Mouse (Mus musculus) heart, embryonic 15.5 days (tissue): Measurements from ENCODE around the gene Krt26. TPM values are rescaled to one million over a fixed set of nuclear protein-coding genes. Genes with fewer than 3 reads are reported as not detected.

Source experiments
- ATAC-seq: fragments of 200-750 bp; cut with Nextera tagmentation; replicated peaks from 2 replicates; pipeline ENCODE4 v1.8.0; 2017; ENCODE audit warnings: low read depth, moderate TSS enrichment; ENCODE audit not compliant: insufficient number of reproducible peaks, insufficient read depth, low FRiP score
- H3K27ac ChIP-seq: fragments of 300-500 bp; sonication (generic); 2 replicates; pipeline ENCODE4 v1.5.1; 2015; ENCODE audit warnings: mild to moderate bottlenecking, inconsistent platforms
- H3K27me3 ChIP-seq: fragments of 300-500 bp; sonication (generic); 2 replicates; pipeline ENCODE4 v1.6.1; 2015; ENCODE audit warnings: inconsistent platforms
- H3K36me3 ChIP-seq: fragments of 300-500 bp; sonication (generic); 2 replicates; pipeline ENCODE4 v1.6.1; 2015; ENCODE audit warnings: mild to moderate bottlenecking, inconsistent platforms
- H3K4me1 ChIP-seq: fragments of 300-500 bp; sonication (generic); replicated peaks from 2 replicates; pipeline ENCODE4 v1.6.1; 2015; ENCODE audit warnings: inconsistent platforms
- H3K4me2 ChIP-seq: fragments of 300-500 bp; sonication (generic); 2 replicates; pipeline ENCODE4 v1.6.1; 2015; ENCODE audit warnings: inconsistent platforms, mild to moderate bottlenecking, moderate library complexity
- H3K4me3 ChIP-seq: fragments of 300-500 bp; sonication (generic); 2 replicates; pipeline ENCODE4 v1.5.1; 2015; ENCODE audit warnings: mild to moderate bottlenecking, inconsistent platforms
- H3K9ac ChIP-seq: fragments of 300-500 bp; sonication (generic); 2 replicates; pipeline ENCODE4 v1.6.1; 2015; ENCODE audit warnings: mild to moderate bottlenecking, inconsistent platforms
- H3K9me3 ChIP-seq: fragments of 300-500 bp; sonication (generic); replicated peaks from 2 replicates; pipeline ENCODE4 v1.6.1; 2016; ENCODE audit warnings: inconsistent platforms
- WGBS: fragments of 180-500 bp; shearing (Covaris S2); methylation state at CpG from one replicate; pipeline ENCODE4 v1.1.7; 2015; ENCODE audit warnings: mixed read lengths; 5-methylcytosine and 5-hydroxymethylcytosine counted together
- polyA plus RNA-seq: library from polyadenylated mRNA; unstranded; fragments of >200 nt; fragmentation: Nextera tagmentation; extraction: Ambion mirVana; gene quantifications from 2 replicates; pipeline ENCODE4 v1.2.1, GENCODE M21; 2015

The Krt26 gene
- not detected in 2 replicates for polyA plus RNA-seq

GRCm38 (mm10) chr11:99337866-99338265 lies at the start of gene Krt26:
Krt26 (minus strand) TSS chr11:99337966.
- ATAC-seq: no peak
- Histone ChIP-seq H3K4me2 (no peak within 1 kb of the TSS), H3K9me3 (no peaks in the 10 kb centered on the region), H3K27ac (no peak within 1 kb of the TSS), H3K27me3 (no peaks in the 10 kb centered on the region), H3K4me3 (no peak within 1 kb of the TSS), H3K36me3 (no peaks in the 10 kb centered on the region), H3K4me1 (no peaks in the 10 kb centered on the region), H3K9ac (no peak within 1 kb of the TSS)
- 87% methylated on average over 11 of the region's 11 CpGs for WGBS

- Histone ChIP-seq H3K4me3 (peak overlapping the region; percentile 69), H3K27ac (peak overlapping the region; percentile 98), H3K27me3 (peaks cover 19% of the 10 kb centered on the region), H3K4me1 (peaks cover 3% of the 10 kb centered on the region; the same call in 1 of the 2 replicates), H3K9me3 (no peaks in the 10 kb centered on the region), H3K9ac (peak overlapping the region; percentile 54), H3K36me3 (no peaks in the 10 kb centered on the region), H3K4me2 (peak overlapping the region; percentile 68)
- 2% methylated on average over 71 of the region's 71 CpGs for WGBS
- ATAC-seq: peak; percentile 86
These were observed 48.3 kb upstream of the Krt26 start for GRCm38 (mm10) chr11:99385813-99386721.

GRCm38 (mm10) chr11:99379568-99379967 lies 41.8 kb upstream of the Krt26 start:
- no peaks in the 10 kb centered on the region for H3K36me3 ChIP-seq
- no peak overlapping the region for H3K27ac ChIP-seq
- 16% methylated on average over 5 of the region's 5 CpGs for WGBS
- H3K4me1 ChIP-seq: no peaks in the 10 kb centered on the region
- peaks cover 32% of the 10 kb centered on the region for H3K27me3 ChIP-seq
- ATAC-seq: no peak
- no peak overlapping the region for H3K9ac ChIP-seq
- no peaks in the 10 kb centered on the region for H3K9me3 ChIP-seq
- H3K4me2 ChIP-seq: no peak overlapping the region
- no peak overlapping the region for H3K4me3 ChIP-seq

- ATAC-seq: no peak
- WGBS: 77% methylated on average over 13 of the region's 13 CpGs
These were observed 37.0 kb upstream of the Krt26 start, which contains the start of gene Krt28 for GRCm38 (mm10) chr11:99374803-99375202. Krt28 (minus strand) TSS chr11:99374903.

GRCm38 (mm10) chr11:99369853-99370451 lies 32.2 kb upstream of the Krt26 start:
- Histone ChIP-seq H3K4me2 (no peak overlapping the region), H3K4me1 (no peaks in the 10 kb centered on the region), H3K27me3 (0 out of 2 replicates have a peak, but pooled peaks cover 9% of the 10 kb centered on the region), H3K27ac (no peak overlapping the region), H3K4me3 (no peak overlapping the region), H3K9me3 (no peaks in the 10 kb centered on the region), H3K36me3 (no peaks in the 10 kb centered on the region), H3K9ac (no peak overlapping the region)
- ATAC-seq: no peak
- 79% methylated on average over 8 of the region's 8 CpGs for WGBS

More at GRCm38 (mm10) chr11:99374803-99375202, 37.0 kb upstream of the Krt26 start, which contains the start of gene Krt28:
- H3K9me3 ChIP-seq: no peaks in the 10 kb centered on the region
- H3K4me1 ChIP-seq: no peaks in the 10 kb centered on the region
- peaks cover 18% of the 10 kb centered on the region; the same call in 1 of the 2 replicates for H3K27me3 ChIP-seq
- H3K4me3 ChIP-seq: no peak within 1 kb of the TSS
- no peak within 1 kb of the TSS for H3K9ac ChIP-seq
- no peaks in the 10 kb centered on the region for H3K36me3 ChIP-seq
- H3K4me2 ChIP-seq: no peak within 1 kb of the TSS
- no peak within 1 kb of the TSS for H3K27ac ChIP-seq

GRCm38 (mm10) chr11:99369229-99369628 lies 31.5 kb upstream of the Krt26 start:
- Histone ChIP-seq H3K9ac (no peak overlapping the region), H3K4me2 (no peak overlapping the region), H3K4me3 (no peak overlapping the region), H3K9me3 (no peaks in the 10 kb centered on the region), H3K27ac (no peak overlapping the region), H3K36me3 (no peaks in the 10 kb centered on the region), H3K4me1 (no peaks in the 10 kb centered on the region), H3K27me3 (0 out of 2 replicates have a peak, but pooled peaks cover 6% of the 10 kb centered on the region)
- no peak for ATAC-seq
- WGBS: 16% methylated on average over 3 of the region's 3 CpGs

GRCm38 (mm10) chr11:99366791-99367190 lies 29.0 kb upstream of the Krt26 start:
- Histone ChIP-seq H3K4me1 (no peaks in the 10 kb centered on the region), H3K4me2 (no peak overlapping the region), H3K36me3 (no peaks in the 10 kb centered on the region), H3K27ac (no peak overlapping the region), H3K27me3 (0 out of 2 replicates have a peak, but pooled peaks cover 4% of the 10 kb centered on the region), H3K9me3 (no peaks in the 10 kb centered on the region), H3K9ac (no peak overlapping the region), H3K4me3 (no peak overlapping the region)
- ATAC-seq: no peak
- WGBS: 29% methylated on average over 10 of the region's 10 CpGs

GRCm38 (mm10) chr11:99364412-99364811 lies 26.6 kb upstream of the Krt26 start:
- no peaks in the 10 kb centered on the region for H3K4me1 ChIP-seq
- H3K4me3 ChIP-seq: no peak overlapping the region
- ATAC-seq: no peak
- no peak overlapping the region for H3K27ac ChIP-seq
- no peaks in the 10 kb centered on the region for H3K36me3 ChIP-seq
- H3K27me3 ChIP-seq: 0 out of 2 replicates have a peak, but pooled peaks cover 6% of the 10 kb centered on the region
- no peaks in the 10 kb centered on the region for H3K9me3 ChIP-seq
- no peak overlapping the region for H3K4me2 ChIP-seq
- no peak overlapping the region for H3K9ac ChIP-seq
- 21% methylated on average over 9 of the region's 9 CpGs for WGBS

- ATAC-seq: no peak
- no peak overlapping the region for H3K9ac ChIP-seq
- H3K4me2 ChIP-seq: no peak overlapping the region
- whole genome bisulfite sequencing: 84% methylated on average over 8 of the region's 8 CpGs
- no peak overlapping the region for H3K27ac ChIP-seq
- H3K4me3 ChIP-seq: no peak overlapping the region
- H3K9me3 ChIP-seq: no peaks in the 10 kb centered on the region
- H3K36me3 ChIP-seq: no peaks in the 10 kb centered on the region
- H3K27me3 ChIP-seq: peaks cover 6% of the 10 kb centered on the region; the same call in 1 of the 2 replicates
- H3K4me1 ChIP-seq: no peaks in the 10 kb centered on the region
These were observed 23.7 kb upstream of the Krt26 start for GRCm38 (mm10) chr11:99361423-99361822.

GRCm38 (mm10) chr11:99351004-99351403 lies 13.2 kb upstream of the Krt26 start, which contains the start of gene Krt27:
Krt27 (minus strand) TSS chr11:99351104.
- no peaks in the 10 kb centered on the region for H3K4me1 ChIP-seq
- ATAC-seq: no peak
- no peak within 1 kb of the TSS for H3K4me3 ChIP-seq
- WGBS: 69% methylated on average over 12 of the region's 12 CpGs
- H3K4me2 ChIP-seq: no peak within 1 kb of the TSS
- H3K9me3 ChIP-seq: no peaks in the 10 kb centered on the region
- H3K36me3 ChIP-seq: no peaks in the 10 kb centered on the region
- H3K27me3 ChIP-seq: peaks cover 10% of the 10 kb centered on the region
- H3K9ac ChIP-seq: no peak within 1 kb of the TSS
- no peak within 1 kb of the TSS for H3K27ac ChIP-seq

GRCm38 (mm10) chr11:99339299-99339847 lies 1.6 kb upstream of the Krt26 start:
- 75% methylated on average over 11 of the region's 11 CpGs for WGBS
- ATAC-seq: no peak
- no peaks in the 10 kb centered on the region for H3K9me3 ChIP-seq

More at GRCm38 (mm10) chr11:99339299-99339847, 1.6 kb upstream of the Krt26 start:
- Histone ChIP-seq H3K4me3 (no peak overlapping the region), H3K27ac (no peak overlapping the region), H3K4me2 (no peak overlapping the region), H3K36me3 (no peaks in the 10 kb centered on the region), H3K4me1 (no peaks in the 10 kb centered on the region), H3K27me3 (no peaks in the 10 kb centered on the region), H3K9ac (no peak overlapping the region)
